Mouse (Mus musculus) ovary, adult 10 weeks (tissue): Measurements from ENCODE around the gene C1d. TPM values are rescaled to one million over a fixed set of nuclear protein-coding genes. Genes with fewer than 3 reads are reported as not detected.

Source experiments
- polyA plus RNA-seq: library from polyadenylated mRNA; stranded (reverse); fragments of 350-450 nt; fragmentation: Illumina TruSeq; extraction: RNeasy Lipid Tissue Mini Kit (QIAGEN cat#74804); gene quantifications from one replicate; pipeline ENCODE4 v1.2.3, GENCODE M21; 2014

C1d gene
- 136 TPM for polyA plus RNA-seq

GRCm38 (mm10) chr11:17257443-17257842 lies at the start of gene C1d:
TSS of gene C1d (plus strand) at chr11:17257579.

DNA sequence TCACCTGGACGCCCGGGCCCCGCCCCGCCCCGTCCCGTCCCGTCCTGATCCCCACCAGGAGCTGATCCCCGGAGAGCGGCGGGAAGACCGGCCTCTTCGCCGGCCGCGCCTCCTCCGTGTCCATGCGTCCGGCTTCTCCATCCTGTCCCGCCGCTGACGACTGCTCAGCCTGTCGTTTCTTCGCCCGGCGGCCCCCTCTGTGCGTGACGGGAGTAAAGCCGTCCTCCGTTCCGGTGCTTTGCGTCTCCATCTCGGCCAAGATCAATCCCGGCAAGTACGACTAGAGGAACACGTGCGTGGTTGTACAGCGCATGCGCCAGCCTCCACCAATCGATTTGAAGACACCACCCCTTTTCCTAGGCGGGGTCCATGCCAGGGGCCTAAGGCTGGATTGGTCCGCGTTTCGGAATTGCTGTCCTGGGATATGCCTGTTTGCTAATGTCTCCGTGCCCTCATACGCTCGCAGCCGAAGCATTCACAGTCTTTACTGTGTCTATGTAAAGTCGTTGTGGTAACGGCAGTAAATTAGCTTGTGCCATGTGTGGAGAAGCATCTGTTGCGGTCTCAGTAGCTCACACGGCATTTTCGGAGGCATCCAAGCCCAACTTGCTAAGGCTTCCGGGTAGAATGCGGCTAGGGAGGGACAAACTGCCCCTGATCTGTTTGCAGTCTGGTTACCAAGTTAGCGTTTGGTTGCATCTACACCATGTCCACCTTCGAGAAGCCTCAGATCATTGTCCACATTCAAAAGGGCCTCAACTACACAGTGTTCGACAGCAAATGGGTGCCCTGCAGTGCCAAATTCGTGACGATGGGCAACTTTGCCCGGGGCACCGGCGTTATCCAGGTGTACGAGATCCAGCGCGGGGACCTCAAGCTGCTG lies 45.9 kb upstream of the C1d start, which contains the start of gene Pno1:
Gene Pno1, minus strand, starts transcription at position 311 of the 883 bp plus-strand sequence.

Other genes with a start within 250 kb of the C1d start
- gene Cnrip1, start 206.0 kb upstream of the C1d start, polyA plus RNA-seq = 20.2 TPM
- 33.6 TPM for gene Plek, start 205.2 kb upstream of the C1d start, polyA plus RNA-seq
- 461 TPM for gene Ppp3r1, start 98.3 kb upstream of the C1d start, polyA plus RNA-seq
- 26.0 TPM for gene Wdr92, start 75.5 kb upstream of the C1d start, polyA plus RNA-seq
- 86.1 TPM for gene Pno1, start 46.0 kb upstream of the C1d start, polyA plus RNA-seq